Mouse (Mus musculus) gastrocnemius, adult 18-20 months (tissue): ENCODE results near the gene Fuca1. TPM values are rescaled to one million over a fixed set of nuclear protein-coding genes. Genes with fewer than 3 reads are reported as not detected.
"Not testable (repeated sequence)": the region's sequence is repeated elsewhere in the genome, so short reads cannot be mapped to it uniquely, and the experiment has no call there.

Experiments used
- DNase-seq: peaks from one replicate; pipeline ENCODE4 v3.0.0; 2021; ENCODE audit warnings: low spot score
- total RNA-seq, 2 experiments: library from RNA; stranded (reverse); gene quantifications; 2 replicates each; pipeline ENCODE4 v1.2.3; 2021

The Fuca1 gene
- total RNA-seq, 2 experiments from 2014 or later: 22.5 to 23.3 TPM

DNA sequence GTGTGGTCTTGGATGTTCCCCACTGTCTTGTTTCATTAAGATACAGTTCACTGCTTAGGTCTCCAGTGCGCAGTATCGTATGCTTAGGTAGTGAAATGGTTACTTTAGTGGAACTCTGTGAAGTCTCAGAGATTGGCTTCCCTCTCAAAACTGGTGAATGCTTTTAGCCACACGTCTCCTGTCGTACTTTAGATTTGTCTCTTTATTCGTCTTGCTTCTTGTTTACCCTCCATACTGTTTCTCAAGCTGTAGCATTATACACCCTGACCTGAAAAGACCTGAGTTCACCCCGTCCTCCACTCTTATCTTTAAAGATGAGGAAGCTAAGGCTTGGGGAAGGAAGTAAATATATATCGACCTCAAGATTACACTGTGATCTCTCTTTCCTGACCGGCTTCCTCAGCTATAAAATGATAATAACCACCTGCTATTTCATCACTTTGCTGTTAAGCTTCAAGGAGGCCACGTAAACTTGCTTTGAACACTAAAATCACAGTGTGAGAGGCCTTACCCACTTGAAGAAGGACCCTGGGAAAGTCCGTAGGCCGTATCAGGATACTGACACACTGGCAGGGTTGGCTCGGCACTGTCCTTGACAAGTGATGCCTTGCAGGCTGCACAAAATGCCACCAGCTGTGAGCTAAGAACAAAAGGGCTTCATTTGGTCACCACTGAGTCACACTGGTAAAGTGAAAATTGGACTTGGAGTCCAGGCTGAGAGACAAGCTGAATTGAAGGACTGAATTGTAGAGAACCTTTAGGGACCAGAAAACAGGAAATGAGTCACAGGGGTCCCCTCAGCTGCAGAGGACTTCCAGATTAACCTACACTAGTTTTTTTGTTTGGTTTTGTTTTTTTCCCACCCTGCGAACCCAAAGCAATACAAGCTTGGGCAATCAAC, 52.6 kb downstream of the Fuca1 start:
- DNase-seq: no peak

DNA sequence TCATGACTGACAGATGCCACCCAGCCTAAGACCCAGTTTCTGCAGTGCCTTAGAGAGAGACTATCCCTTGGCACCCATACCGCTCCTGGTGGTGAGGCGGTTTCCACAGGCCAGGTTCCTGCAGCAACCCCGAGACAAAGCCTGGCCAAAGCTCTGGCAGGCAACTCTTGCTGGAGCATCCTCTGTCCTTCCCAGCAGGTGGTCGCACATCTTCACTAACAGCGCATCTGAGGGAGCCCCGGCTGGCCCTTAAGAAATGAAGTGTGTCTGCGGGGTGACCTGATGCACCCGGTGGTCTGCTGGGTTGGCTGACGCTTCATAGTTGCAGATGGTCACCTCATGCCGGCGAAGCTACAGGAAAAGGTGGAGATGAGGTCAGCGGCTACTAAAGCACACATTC, 55.6 kb downstream of the Fuca1 start:
- no peak for DNase-seq

GRCm38 (mm10) chr4:135980223-135980622, 59.7 kb downstream of the Fuca1 start:
- DNase-seq: not testable (repeated sequence)

- DNase-seq: no peak
These were observed 61.1 kb downstream of the Fuca1 start for GRCm38 (mm10) chr4:135981524-135982063.

DNA sequence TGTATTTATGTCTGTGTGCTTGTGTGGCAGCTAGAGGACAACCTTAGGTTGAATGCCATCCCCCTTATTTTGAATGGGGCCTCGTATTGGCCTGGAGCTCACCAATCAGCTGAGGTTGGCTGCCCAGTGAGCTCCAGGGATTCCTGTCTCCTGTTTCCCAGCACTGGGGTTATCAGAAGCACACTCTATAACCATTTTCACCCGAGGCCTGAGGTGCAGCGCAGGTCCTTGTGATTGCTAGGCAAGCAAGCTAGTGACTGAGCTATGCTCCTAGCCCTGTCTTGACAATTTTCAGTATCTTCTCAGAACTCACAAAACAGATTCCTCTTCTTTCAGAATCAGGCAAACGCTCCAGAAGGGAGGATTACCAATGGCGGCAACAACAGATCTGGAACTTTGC, 64.0 kb downstream of the Fuca1 start:
- no peak for DNase-seq

DNA sequence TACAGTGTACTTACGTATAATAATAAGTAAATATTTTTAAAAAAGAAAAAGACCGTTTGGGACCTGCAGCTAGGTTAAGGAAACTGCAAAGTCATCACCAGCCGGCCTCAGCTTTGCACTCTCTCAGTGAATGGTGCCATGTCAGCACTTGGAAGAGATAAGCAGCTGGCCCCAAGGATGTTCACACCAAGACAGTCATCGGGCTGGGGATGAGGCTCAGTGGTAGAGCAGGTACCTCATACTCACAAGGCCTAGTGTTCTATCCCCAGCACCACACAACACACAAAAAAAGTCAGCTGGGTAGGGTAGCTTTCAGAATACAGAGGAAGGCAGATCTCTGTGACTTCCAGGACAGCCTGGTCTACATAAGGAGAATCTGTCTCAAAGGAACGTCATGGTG, 64.7 kb downstream of the Fuca1 start:
- DNase-seq: no peak

DNA sequence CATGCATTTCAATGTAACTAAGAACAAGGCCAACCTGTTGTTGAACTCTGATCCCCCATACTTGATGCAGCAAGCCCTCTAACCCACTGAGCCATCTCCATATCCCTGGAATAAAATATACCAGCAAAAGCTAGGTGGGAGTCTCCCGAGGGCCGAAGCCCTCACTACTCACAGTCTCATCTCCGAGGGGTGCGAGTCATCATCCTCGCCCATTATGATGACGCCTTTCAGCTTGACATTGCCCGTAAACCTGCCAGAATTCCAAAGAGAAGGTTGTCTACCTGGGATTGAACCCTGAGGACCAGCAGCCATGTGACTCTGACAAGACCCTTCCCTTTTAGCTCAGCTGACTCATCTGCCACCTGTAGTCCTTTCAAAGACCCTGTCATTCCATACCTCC, 65.2 kb downstream of the Fuca1 start:
- DNase-seq: no peak

DNA sequence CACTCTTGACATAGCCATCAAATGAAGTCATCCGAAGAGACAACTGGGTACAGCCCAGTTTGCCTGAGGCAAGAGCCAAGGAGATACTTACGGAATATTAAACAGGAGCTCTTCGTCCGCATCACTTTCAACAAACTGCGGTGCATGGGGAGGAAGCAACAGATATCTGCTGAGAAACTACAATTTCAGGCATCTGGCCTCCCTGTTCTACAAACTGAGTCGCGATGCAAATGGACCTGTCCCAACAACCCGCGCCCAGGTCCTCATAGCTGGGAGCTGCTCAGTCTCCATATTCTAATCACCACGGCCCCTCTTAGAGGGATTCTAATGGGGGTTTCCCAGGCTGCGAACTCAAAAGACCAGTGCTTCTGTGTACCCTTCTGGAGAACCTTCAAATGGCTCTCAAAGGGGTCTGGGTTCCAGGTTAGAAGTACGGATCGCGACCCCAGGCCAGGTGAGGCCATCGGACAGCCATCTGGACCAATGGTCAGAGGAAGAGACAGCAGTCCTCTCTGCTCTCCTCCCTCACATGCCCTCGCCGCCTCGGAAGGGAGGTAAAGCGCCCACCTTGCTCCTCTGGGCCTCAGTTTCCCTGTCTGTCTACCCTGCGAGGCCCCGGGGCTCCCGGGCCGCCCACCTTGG, 65.9 kb downstream of the Fuca1 start:
- peak; percentile 15 for DNase-seq

DNA sequence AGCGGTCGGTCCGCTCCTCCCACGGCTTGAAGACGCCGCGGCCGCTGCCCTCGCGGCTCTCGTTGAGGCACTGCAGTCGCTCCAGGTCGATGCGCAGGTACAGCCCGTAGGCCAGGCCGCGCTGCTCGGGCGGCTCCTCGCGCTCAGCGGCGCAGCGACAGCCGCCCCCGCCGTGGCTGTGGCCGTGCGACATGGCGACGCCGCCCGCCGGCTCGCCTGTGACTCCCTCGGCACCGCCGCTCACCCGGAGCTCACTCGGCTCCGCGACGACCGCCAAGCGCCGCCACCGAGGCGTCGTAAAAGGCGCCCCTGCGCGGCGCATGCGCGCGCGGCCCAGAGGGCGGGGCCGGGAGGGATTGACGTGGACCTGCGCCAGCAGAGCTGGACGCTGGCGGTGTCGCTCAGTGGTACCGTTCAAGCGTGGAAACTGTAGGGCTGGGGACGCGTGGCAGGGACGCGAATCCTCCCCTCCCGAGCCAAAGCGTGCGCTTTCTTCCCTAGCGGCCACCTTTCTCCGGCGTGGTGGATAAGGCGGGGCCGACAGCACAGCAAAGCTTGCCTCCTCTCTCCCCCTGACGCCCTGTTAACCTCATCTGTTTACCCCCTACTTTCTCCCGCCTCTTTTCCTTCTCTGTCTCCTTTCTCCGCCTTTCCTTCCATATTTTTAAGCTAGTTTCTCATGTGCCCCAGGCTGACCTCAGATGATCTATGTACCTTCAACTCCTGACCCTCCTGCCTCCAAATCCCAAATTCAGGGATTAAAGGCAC, 66.6 kb downstream of the Fuca1 start, which contains the start of gene Pithd1:
Gene Pithd1 (minus strand): TSS at position 322 of the 768 bp plus-strand sequence.
- DNase-seq: peak; percentile 91

- no peak for DNase-seq
These were observed 67.2 kb downstream of the Fuca1 start for GRCm38 (mm10) chr4:135987714-135988113.

Other genes with a start within 250 kb of the Fuca1 start
- under 1 TPM; 0.16 to 0.26 TPM for gene Ifnlr1, start 234.4 kb upstream of the Fuca1 start, total RNA-seq
- gene Il22ra1, start 192.6 kb upstream of the Fuca1 start, total RNA-seq: not detected
- gene Myom3, start 161.0 kb upstream of the Fuca1 start, total RNA-seq: 10 to 100 TPM; 70.5 to 78.3 TPM
- 10 to 100 TPM; 25.6 to 27.0 TPM for gene Srsf10, start 65.0 kb upstream of the Fuca1 start, total RNA-seq
- gene Pnrc2, start 46.9 kb upstream of the Fuca1 start, total RNA-seq: 10 to 100 TPM; 39.8 to 42.2 TPM
- under 1 TPM in 1 of 2 experiments, not detected in 1; 0.12 TPM for gene Cnr2, start 25.3 kb upstream of the Fuca1 start, total RNA-seq
- gene Hmgcl, start 25.7 kb downstream of the Fuca1 start, total RNA-seq: 10 to 100 TPM; 38.5 to 40.1 TPM
- under 1 TPM; 0.73 to 0.97 TPM for gene Gale, start 43.0 kb downstream of the Fuca1 start, total RNA-seq
- gene Lypla2, start 51.9 kb downstream of the Fuca1 start, total RNA-seq: 10 to 100 TPM; 25.2 to 29.8 TPM
- 10 to 100 TPM; 25.3 to 26.3 TPM for gene Pithd1, start 66.5 kb downstream of the Fuca1 start, total RNA-seq
- 10 to 100 TPM; 62.0 to 62.3 TPM for gene Eloa, start 101.0 kb downstream of the Fuca1 start, total RNA-seq
- 100 to 1,000 TPM; 249 to 252 TPM for gene Rpl11, start 132.7 kb downstream of the Fuca1 start, total RNA-seq
- 10 to 100 TPM; 13.7 to 24.1 TPM for gene Id3, start 222.8 kb downstream of the Fuca1 start, total RNA-seq